Mouse (Mus musculus) heart, embryonic 11.5 days (tissue): ENCODE measurements around the gene Pip5k1c. TPM values are rescaled to one million over a fixed set of nuclear protein-coding genes. Genes with fewer than 3 reads are reported as not detected.
A peak's percentile ranks its signal among the peaks of the same experiment; 100 is the strongest.

Experiments used
- ATAC-seq: fragments of 200-750 bp; cut with Nextera tagmentation; replicated peaks from 2 replicates; pipeline ENCODE4 v1.8.0; 2017; ENCODE audit warnings: moderate library complexity; ENCODE audit not compliant: insufficient number of reproducible peaks, low FRiP score, low TSS enrichment
- H3K27ac ChIP-seq: fragments of 300-500 bp; sonication (generic); 2 replicates; pipeline ENCODE4 v1.5.1; 2014; ENCODE audit warnings: mild to moderate bottlenecking, low read depth, low read length
- H3K27me3 ChIP-seq: fragments of 300-500 bp; sonication (generic); 2 replicates; pipeline ENCODE4 v1.6.1; 2014; ENCODE audit warnings: mild to moderate bottlenecking, low read length, mixed read lengths; ENCODE audit not compliant: control insufficient read depth, insufficient read depth
- H3K36me3 ChIP-seq: fragments of 300-500 bp; sonication (generic); 2 replicates; pipeline ENCODE4 v1.6.1; 2014; ENCODE audit warnings: mild to moderate bottlenecking, low read length, moderate library complexity, mixed read lengths; ENCODE audit not compliant: control insufficient read depth, insufficient read depth
- H3K4me1 ChIP-seq: fragments of 300-500 bp; sonication (generic); 2 replicates; pipeline ENCODE4 v1.6.1; 2014; ENCODE audit warnings: low read length; ENCODE audit not compliant: control insufficient read depth, insufficient read depth
- H3K4me2 ChIP-seq: fragments of 300-500 bp; sonication (generic); 2 replicates; pipeline ENCODE4 v1.6.1; 2014; ENCODE audit warnings: mild to moderate bottlenecking, moderate library complexity
- H3K4me3 ChIP-seq: fragments of 300-500 bp; sonication (generic); 2 replicates; pipeline ENCODE4 v1.5.1; 2014; ENCODE audit warnings: low read depth, low read length
- H3K9ac ChIP-seq: fragments of 300-500 bp; sonication (generic); 2 replicates; pipeline ENCODE4 v1.6.1; 2014; ENCODE audit warnings: mild to moderate bottlenecking, low read depth, low read length, moderate library complexity
- H3K9me3 ChIP-seq: fragments of 300-500 bp; sonication (generic); replicated peaks from 2 replicates; pipeline ENCODE4 v1.6.1; 2016; ENCODE audit warnings: low read length; ENCODE audit not compliant: control insufficient read depth
- WGBS: fragments of 180-500 bp; shearing (Covaris S2); extraction: QIAGEN DNeasy Blood & Tissue Kit; methylation state at CpG from one replicate; pipeline ENCODE4 v1.1.7; 2014; ENCODE audit not compliant: insufficient replicate concordance; 5-methylcytosine and 5-hydroxymethylcytosine counted together
- polyA plus RNA-seq: library from polyadenylated mRNA; unstranded; fragments of >200 nt; fragmentation: Nextera tagmentation; extraction: Ambion mirVana; gene quantifications from 2 replicates; pipeline ENCODE4 v1.2.1, GENCODE M21; 2014

Pip5k1c gene
- polyA plus RNA-seq: 30.2 and 32.1 TPM in 2 replicates

DNA sequence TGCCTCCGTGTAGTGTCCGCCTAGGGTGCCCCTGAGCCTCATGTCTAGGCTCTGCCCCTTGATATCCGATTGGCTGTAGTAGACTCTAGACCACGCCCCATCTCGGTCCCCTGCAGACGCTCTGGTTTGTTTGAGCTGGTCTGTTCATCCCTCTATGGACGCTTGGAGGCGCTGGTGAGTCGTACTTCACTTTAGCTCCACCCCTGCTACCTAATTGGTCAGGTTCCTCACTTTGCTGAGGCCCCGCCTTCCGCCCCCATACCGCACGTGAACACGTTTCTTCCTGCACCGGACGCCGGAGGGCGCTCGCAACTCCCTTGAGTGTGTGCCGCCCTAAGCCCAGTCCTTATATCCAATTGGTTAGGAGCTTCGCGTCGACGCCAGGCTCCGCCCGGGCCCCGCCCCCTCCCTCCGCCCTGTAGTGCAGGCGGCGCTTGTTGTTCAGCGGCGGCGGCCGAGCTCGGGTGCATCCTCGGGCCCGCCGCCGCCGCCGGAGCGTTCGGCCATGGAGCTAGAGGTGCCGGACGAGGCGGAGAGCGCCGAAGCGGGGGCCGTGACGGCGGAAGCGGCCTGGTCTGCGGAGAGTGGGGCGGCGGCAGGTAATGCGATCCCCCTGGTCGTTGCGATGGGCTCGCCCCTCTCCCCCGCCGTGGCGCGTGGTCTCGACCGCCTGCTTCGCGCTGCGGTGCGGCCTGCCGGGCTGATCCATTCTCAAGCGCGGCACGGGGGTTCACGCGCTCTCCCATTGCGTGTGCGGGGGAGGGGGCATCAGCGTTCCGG is at the start of gene Pip5k1c:
Gene Pip5k1c, plus strand, starts transcription at position 410 of the 780 bp plus-strand sequence.
- under 1% methylated on average over 77 of the region's 80 CpGs for WGBS
- H3K9me3 ChIP-seq: no peaks in the 10 kb centered on the region
- peaks cover 37% of the 10 kb centered on the region for H3K4me1 ChIP-seq
- H3K27me3 ChIP-seq: peaks cover 32% of the 10 kb centered on the region
- H3K4me2 ChIP-seq: peak within 1 kb of the TSS; percentile 96
- H3K27ac ChIP-seq: peak within 1 kb of the TSS; percentile 51; the same call in 1 of the 2 replicates
- no peaks in the 10 kb centered on the region for H3K36me3 ChIP-seq
- peak within 1 kb of the TSS; percentile 79 for H3K9ac ChIP-seq
- peak; percentile 94 for ATAC-seq
- H3K4me3 ChIP-seq: peak within 1 kb of the TSS; percentile 80

DNA sequence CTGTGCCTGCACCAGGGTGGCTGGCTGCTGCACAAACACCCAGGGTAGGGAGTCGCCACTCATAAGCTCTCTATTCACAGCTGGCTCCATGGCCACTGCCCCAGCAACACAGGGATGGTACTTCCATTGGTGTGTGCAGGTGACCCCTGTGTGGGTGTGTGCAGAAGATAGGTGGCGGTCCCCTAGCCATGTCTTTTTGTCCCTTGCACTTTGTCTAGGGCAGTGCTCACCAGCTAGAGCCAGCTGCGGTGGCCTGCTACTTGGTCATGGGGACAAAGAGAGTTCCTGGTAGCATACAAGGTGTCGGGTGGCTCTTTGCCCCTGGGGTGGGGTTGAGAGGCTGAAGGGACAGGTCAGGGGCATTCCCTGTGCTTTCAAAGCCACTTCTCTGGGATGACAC is 48.6 kb upstream of the Pip5k1c start:
- H3K9me3 ChIP-seq: no peaks in the 10 kb centered on the region
- H3K27me3 ChIP-seq: peaks cover 42% of the 10 kb centered on the region
- H3K27ac ChIP-seq: no peak overlapping the region
- ATAC-seq: no peak
- peaks cover 5% of the 10 kb centered on the region for H3K4me1 ChIP-seq
- H3K4me3 ChIP-seq: no peak overlapping the region
- whole genome bisulfite sequencing: 64% methylated on average over 4 of the region's 4 CpGs
- no peak overlapping the region for H3K4me2 ChIP-seq
- no peak overlapping the region for H3K9ac ChIP-seq
- no peaks in the 10 kb centered on the region for H3K36me3 ChIP-seq

DNA sequence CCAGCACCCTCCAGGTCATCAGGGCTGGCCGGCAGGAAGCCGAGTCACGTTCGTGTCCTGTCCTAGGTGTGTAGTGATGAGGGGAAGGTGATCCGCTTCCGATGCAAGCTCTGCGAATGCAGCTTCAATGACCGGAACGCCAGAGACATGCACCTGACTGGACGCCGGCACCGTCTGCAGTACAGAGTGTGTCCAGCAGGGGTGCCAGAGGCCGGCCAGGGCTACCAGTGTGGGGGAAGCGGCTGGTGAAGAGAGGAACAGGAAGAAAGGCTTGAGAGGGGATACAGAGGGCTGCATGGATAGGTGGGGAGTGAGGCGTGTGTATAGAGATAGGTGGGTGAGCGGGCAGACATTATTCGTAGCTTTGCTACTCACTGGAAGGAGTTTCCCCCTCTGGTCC is 48.2 kb upstream of the Pip5k1c start:
- H3K4me3 ChIP-seq: no peak overlapping the region

DNA sequence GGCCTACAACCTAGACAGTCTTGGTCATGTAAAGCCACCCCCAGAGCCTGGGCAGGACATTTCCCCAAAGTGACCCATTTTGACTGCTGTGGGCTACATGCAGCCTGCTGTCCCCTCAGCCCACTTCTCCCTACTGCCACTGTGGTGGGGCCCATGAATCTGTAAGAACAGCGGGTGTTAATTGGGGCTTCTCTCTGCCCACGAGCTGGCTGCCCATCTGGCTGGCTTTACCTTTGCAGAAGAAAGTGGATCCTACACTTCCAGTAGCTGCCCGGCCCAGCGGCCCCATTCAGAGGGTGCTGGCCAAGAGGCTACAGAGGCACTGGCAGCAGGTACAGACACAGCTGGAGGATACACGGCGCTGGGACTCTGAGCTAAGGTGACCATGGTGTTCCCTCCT is 47.6 kb upstream of the Pip5k1c start:
- no peak overlapping the region for H3K9ac ChIP-seq
- WGBS: 86% methylated on average over 6 of the region's 6 CpGs
- ATAC-seq: no peak
- H3K27ac ChIP-seq: no peak overlapping the region
- peaks cover under 1% of the 10 kb centered on the region for H3K4me1 ChIP-seq
- H3K36me3 ChIP-seq: no peaks in the 10 kb centered on the region
- H3K4me2 ChIP-seq: no peak overlapping the region
- no peak overlapping the region for H3K4me3 ChIP-seq
- no peaks in the 10 kb centered on the region for H3K9me3 ChIP-seq
- peaks cover 32% of the 10 kb centered on the region for H3K27me3 ChIP-seq

More for the DNA sequence above, 48.2 kb upstream of the Pip5k1c start:
- Histone ChIP-seq H3K9ac (no peak overlapping the region), H3K4me2 (no peak overlapping the region), H3K27ac (no peak overlapping the region), H3K36me3 (no peaks in the 10 kb centered on the region), H3K4me1 (peaks cover 5% of the 10 kb centered on the region), H3K9me3 (no peaks in the 10 kb centered on the region), H3K27me3 (peaks cover 37% of the 10 kb centered on the region)
- no peak for ATAC-seq
- WGBS: 15% methylated on average over 17 of the region's 17 CpGs

DNA sequence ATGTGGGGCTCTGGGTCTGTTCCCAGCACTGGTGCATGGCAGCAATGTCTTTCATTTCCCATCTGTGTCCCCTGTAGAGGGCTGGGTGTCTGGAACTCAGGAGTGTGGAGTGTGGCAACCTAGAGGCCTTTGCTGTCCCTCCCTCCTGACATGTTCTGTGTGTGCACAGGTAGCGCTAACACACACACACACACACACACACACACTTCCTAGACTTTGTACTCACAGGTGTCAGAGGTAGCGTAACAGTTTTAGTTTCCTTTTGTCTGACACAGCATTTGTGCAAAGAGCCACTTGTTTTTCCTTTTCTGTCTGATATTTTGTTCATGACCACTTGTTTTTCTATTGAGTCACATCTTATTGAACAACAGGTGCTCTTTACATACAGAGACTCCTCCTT is 45.0 kb upstream of the Pip5k1c start:
- H3K4me2 ChIP-seq: no peak overlapping the region
- no peak overlapping the region for H3K4me3 ChIP-seq
- no peak overlapping the region for H3K9ac ChIP-seq
- WGBS: 88% methylated on average over 2 of the region's 2 CpGs
- no peaks in the 10 kb centered on the region for H3K9me3 ChIP-seq
- no peaks in the 10 kb centered on the region for H3K4me1 ChIP-seq
- H3K36me3 ChIP-seq: no peaks in the 10 kb centered on the region
- ATAC-seq: no peak
- H3K27ac ChIP-seq: no peak overlapping the region
- H3K27me3 ChIP-seq: peaks cover 31% of the 10 kb centered on the region

DNA sequence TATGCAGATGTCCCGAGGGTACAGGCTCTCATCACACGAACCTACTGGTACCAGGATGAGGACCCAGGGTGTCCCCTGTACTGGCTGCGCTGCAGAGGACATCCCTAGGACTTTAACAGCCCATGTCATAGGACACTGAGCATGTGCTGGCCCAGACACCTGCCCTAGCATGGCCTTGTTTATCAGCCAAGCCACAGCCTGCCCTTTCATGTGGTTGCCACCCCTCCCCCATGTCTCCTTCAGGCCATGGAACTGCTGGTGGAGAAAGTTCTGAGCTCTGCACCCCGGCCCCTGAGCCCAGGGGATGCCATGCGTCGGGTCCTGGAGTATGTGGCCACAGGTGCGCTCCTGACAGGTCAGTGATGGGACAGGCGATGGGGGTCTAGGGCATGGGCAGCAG is 43.3 kb upstream of the Pip5k1c start:
- 74% methylated on average over 8 of the region's 8 CpGs for WGBS
- H3K9ac ChIP-seq: no peak overlapping the region
- H3K4me1 ChIP-seq: 0 out of 2 replicates have a peak, but pooled peaks cover 3% of the 10 kb centered on the region
- no peaks in the 10 kb centered on the region for H3K36me3 ChIP-seq
- no peaks in the 10 kb centered on the region for H3K9me3 ChIP-seq
- H3K27ac ChIP-seq: no peak overlapping the region
- H3K27me3 ChIP-seq: peaks cover 38% of the 10 kb centered on the region
- ATAC-seq: no peak
- H3K4me2 ChIP-seq: no peak overlapping the region
- H3K4me3 ChIP-seq: no peak overlapping the region

DNA sequence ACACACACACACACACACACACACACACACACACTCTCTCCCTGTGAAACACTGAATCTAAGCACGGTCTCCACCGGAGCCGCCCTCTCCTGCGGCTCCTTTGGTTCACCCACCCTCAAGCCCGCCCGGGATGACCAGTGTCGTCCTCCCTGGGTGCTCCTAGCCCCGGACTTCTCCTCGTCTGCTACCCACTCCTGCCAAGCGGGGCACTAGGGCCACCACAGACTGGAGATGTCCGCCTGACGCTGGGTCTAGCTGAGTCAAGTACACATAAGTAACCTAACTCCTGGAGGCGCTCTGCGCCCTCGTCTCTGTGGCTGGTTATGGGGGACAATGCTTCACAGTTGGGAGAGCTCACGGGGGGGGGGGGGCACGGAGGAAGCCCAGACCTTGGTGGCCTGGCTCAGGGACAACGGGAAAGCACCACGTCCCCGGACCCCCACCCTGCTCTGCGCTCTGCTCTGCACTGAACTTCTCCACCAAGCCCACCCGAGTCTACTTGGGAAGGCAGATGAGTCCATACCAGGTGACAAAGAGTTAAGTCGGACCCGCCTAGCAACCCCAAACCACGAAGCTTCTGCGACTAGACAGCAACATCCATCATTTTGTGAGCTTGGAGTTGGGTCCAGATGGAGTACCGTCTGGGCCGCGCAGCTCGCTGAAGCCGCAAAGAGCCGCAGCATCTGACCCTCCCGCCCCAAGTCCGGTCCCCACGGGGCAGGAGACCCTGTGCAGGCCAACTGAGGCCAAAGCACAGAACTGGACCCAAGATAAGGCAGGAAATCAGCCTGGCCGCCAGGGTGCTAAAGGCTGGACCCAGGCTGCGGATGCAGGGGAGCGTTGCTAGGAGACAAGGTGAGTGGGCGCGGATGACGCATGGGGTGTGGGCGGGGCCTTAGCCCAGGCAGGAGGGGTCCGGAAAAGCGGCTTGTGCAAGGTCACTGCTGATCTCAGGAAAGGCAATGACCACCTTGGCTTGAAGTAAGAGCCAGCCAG is 40.0 kb upstream of the Pip5k1c start, which contains the start of gene Matk:
Gene Matk, plus strand, starts transcription at position 512 of the 996 bp plus-strand sequence.
- ATAC-seq: no peak
- Histone ChIP-seq H3K27me3 (peaks cover 63% of the 10 kb centered on the region), H3K4me1 (peaks cover 10% of the 10 kb centered on the region), H3K36me3 (no peaks in the 10 kb centered on the region), H3K9ac (no peak within 1 kb of the TSS), H3K9me3 (no peaks in the 10 kb centered on the region), H3K4me2 (peak within 1 kb of the TSS; percentile 12; the same call in 1 of the 2 replicates), H3K4me3 (no peak within 1 kb of the TSS; the same call in 1 of the 2 replicates), H3K27ac (no peak within 1 kb of the TSS)
- 12% methylated on average over 43 of the region's 44 CpGs for WGBS

DNA sequence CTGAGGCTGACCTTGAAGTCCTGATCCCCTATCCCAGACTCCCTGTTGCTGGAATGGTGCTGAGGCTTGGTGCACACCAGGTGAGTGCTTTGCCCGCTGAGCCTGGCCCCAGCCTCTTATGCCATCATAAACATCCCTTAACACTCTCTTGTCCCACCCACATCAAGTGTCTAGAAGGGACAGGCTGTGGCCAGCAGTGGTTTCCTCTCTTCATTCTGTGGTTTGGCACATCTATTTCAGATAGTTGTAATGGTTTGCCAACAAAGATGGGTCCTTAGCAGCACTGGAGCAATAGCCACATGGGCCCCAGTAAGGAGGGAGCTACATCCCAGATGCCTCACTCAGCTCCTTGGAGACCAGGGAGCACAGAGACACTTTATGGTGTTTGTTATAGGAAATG is 37.9 kb upstream of the Pip5k1c start:
- H3K4me2 ChIP-seq: no peak overlapping the region
- no peak for ATAC-seq
- H3K4me1 ChIP-seq: peaks cover 12% of the 10 kb centered on the region
- no peak overlapping the region for H3K27ac ChIP-seq
- H3K27me3 ChIP-seq: peaks cover 85% of the 10 kb centered on the region
- no peaks in the 10 kb centered on the region for H3K36me3 ChIP-seq
- H3K4me3 ChIP-seq: no peak overlapping the region
- no peaks in the 10 kb centered on the region for H3K9me3 ChIP-seq
- no peak overlapping the region for H3K9ac ChIP-seq
- WGBS: 70% methylated on average over 1 of the region's 1 CpGs
